Mouse (Mus musculus) gastrocnemius, adult 8-10 months (tissue): ENCODE data around the gene Pole4. TPM values are rescaled to one million over a fixed set of nuclear protein-coding genes. Genes with fewer than 3 reads are reported as not detected.
"Not testable (repeated sequence)": the region's sequence is repeated elsewhere in the genome, so short reads cannot be mapped to it uniquely, and the experiment has no call there.

Experiments used
- DNase-seq, 2 experiments: peaks; one replicate each; pipeline ENCODE4 v3.0.0; 2022; ENCODE audit warnings: low spot score in 2 of 2
- total RNA-seq, 4 experiments: library from RNA; stranded (reverse); gene quantifications; 2 replicates each; pipeline ENCODE4 v1.2.4; 2022

The Pole4 gene
- total RNA-seq, 4 experiments from 2014 or later, result 19.6 to 27.0 (median 20.2) TPM

GRCm38 (mm10) chr6:82715253-82715652 is 10.1 kb upstream of the Pole4 start:
- DNase-seq, result no peak

- no peak for DNase-seq
Observed at GRCm38 (mm10) chr6:82714841-82715240, 9.7 kb upstream of the Pole4 start.

GRCm38 (mm10) chr6:82714243-82714642 is 9.1 kb upstream of the Pole4 start:
- peak; percentile 53 to 63 for DNase-seq

GRCm38 (mm10) chr6:82707742-82708141 is 2.6 kb upstream of the Pole4 start:
- DNase-seq, result no peak

- DNase-seq, result no peak
Observed at GRCm38 (mm10) chr6:82707241-82707640, 2.1 kb upstream of the Pole4 start.

GRCm38 (mm10) chr6:82703710-82704109 is 1.5 kb downstream of the Pole4 start:
- DNase-seq, result no peak

GRCm38 (mm10) chr6:82702593-82703017 is 2.6 kb downstream of the Pole4 start:
- peak; percentile 69 to 76 for DNase-seq

GRCm38 (mm10) chr6:82701296-82701695 is 3.9 kb downstream of the Pole4 start:
- no peak for DNase-seq

- DNase-seq, result no peak
Observed at GRCm38 (mm10) chr6:82699831-82700230, 5.3 kb downstream of the Pole4 start.

- no peak for DNase-seq
Observed at GRCm38 (mm10) chr6:82696736-82697135, 8.4 kb downstream of the Pole4 start.

- DNase-seq, result no peak
Observed at GRCm38 (mm10) chr6:82694668-82695067, 10.5 kb downstream of the Pole4 start.

- DNase-seq, result no peak
Observed at GRCm38 (mm10) chr6:82689474-82689873, 15.7 kb downstream of the Pole4 start.

GRCm38 (mm10) chr6:82688586-82688985 is 16.6 kb downstream of the Pole4 start:
- not testable (repeated sequence) for DNase-seq

GRCm38 (mm10) chr6:82684136-82684535 is 21.0 kb downstream of the Pole4 start:
- DNase-seq, result no peak

- not testable (repeated sequence) for DNase-seq
Observed at GRCm38 (mm10) chr6:82679286-82679685, 25.9 kb downstream of the Pole4 start.

- not testable (repeated sequence) for DNase-seq
Observed at GRCm38 (mm10) chr6:82677629-82678028, 27.5 kb downstream of the Pole4 start.

- DNase-seq, result no peak
Observed at GRCm38 (mm10) chr6:82666480-82666879, 38.7 kb downstream of the Pole4 start.

- DNase-seq, result no peak
Observed at GRCm38 (mm10) chr6:82653169-82653525, 52.0 kb downstream of the Pole4 start.

GRCm38 (mm10) chr6:82652521-82653168 is 52.5 kb downstream of the Pole4 start:
- DNase-seq, result peak; percentile 93

GRCm38 (mm10) chr6:82649096-82649495 is 56.1 kb downstream of the Pole4 start:
- no peak for DNase-seq

GRCm38 (mm10) chr6:82647940-82648655 is 57.1 kb downstream of the Pole4 start:
- no peak for DNase-seq

GRCm38 (mm10) chr6:82647001-82647400 is 58.2 kb downstream of the Pole4 start:
- no peak for DNase-seq

- no peak for DNase-seq
Observed at GRCm38 (mm10) chr6:82640046-82640445, 65.1 kb downstream of the Pole4 start.
